Mouse (Mus musculus) olfactory bulb, adult 2 months (tissue): Measurements from ENCODE around the gene Tom1l2.

ENCODE experiments used
- CTCF ChIP-seq: fragments of 200-500 bp; IDR thresholded peaks from 2 replicates; pipeline ENCODE4 v1.5.1; 2012; ENCODE audit warnings: low read depth, mild to moderate bottlenecking, low read length, moderate library complexity; ENCODE audit not compliant: insufficient read depth
- POLR2A ChIP-seq: fragments of 200-500 bp; IDR thresholded peaks from 2 replicates; pipeline ENCODE4 v1.6.1; 2012; ENCODE audit warnings: mild to moderate bottlenecking, low read depth, low read length, moderate library complexity; ENCODE audit not compliant: insufficient read depth

DNA sequence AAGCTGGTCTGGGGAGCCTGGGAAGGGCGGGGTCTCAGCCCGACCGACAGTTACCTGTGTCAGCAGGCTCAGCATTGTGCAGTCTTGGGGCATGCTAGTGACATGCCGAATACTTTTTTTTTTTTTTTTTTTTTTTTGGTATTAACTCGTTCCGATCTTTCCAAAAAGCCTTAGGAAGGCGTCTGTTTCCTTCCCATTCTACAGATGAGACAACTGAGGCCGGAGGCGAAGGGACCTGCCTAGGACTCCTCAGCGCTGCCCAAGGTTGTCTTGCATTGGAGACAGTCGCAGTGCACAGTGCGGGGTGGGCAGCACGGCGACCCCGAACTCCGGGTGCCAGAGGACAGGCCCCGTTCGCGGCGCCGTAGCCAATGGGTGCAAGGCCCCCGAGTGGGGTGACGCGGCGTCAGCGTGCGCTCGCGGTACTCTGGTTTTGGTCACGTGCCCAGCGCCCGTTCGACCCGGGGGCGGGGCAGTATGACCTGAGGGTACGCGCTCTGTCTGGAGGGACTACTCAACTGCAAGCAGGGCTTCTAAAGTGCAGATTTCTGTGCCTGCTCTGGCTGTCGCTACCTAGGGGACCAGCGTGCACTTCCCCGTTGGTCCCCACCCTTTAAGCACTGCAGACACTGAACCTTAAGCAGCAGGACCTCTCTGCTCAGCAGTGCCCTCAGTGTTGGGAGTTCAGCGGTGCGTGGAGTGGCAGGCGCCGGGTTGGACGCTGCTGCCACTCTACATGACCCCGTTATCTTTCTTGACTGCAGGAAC is 130.1 kb downstream of the Tom1l2 start, which contains the start of gene Srebf1:
- TF ChIP-seq CTCF, result no peak
- peak; percentile 28; the same call in 1 of the 2 replicates for TF ChIP-seq POLR2A
